Mouse (Mus musculus): Measurements from ENCODE around the gene Prr23a1.
"Not testable (repeated sequence)": the region's sequence is repeated elsewhere in the genome, so short reads cannot be mapped to it uniquely, and the experiment has no call there.

The Prr23a1 gene

GRCm38 (mm10) chr9:98842117-98842516 lies at the start of gene Prr23a1:
Gene Prr23a1 (plus strand): TSS chr9:98842503.
- in situ Hi-C loops (cut with MboI, MseI) = loop anchor here (25.0 kb wide), 1 partner anchor 1120 kb away; no protein-coding TSS in a partner anchor

- in situ Hi-C loops (cut with MboI, MseI) = no loop called here
Measured at GRCm38 (mm10) chr9:98799021-98799420, 43.3 kb upstream of the Prr23a1 start.

- in situ Hi-C loops (cut with MboI, MseI) = no loop called here
Measured at GRCm38 (mm10) chr9:98803971-98804370, 38.3 kb upstream of the Prr23a1 start.

GRCm38 (mm10) chr9:98805511-98805910 lies 36.8 kb upstream of the Prr23a1 start:
- in situ Hi-C loops (cut with MboI, MseI) = no loop called here

GRCm38 (mm10) chr9:98805934-98806333 lies 36.4 kb upstream of the Prr23a1 start:
- in situ Hi-C loops (cut with MboI, MseI) = no loop called here

- in situ Hi-C loops (cut with MboI, MseI) = no loop called here
Measured at GRCm38 (mm10) chr9:98807631-98808030, 34.7 kb upstream of the Prr23a1 start.

- in situ Hi-C loops (cut with MboI, MseI) = not testable (repeated sequence)
Measured at GRCm38 (mm10) chr9:98809526-98809925, 32.8 kb upstream of the Prr23a1 start.

- in situ Hi-C loops (cut with MboI, MseI) = no loop called here
Measured at GRCm38 (mm10) chr9:98816066-98816465, 26.2 kb upstream of the Prr23a1 start.

- in situ Hi-C loops (cut with MboI, MseI) = no loop called here
Measured at GRCm38 (mm10) chr9:98817592-98817991, 24.7 kb upstream of the Prr23a1 start.

- in situ Hi-C loops (cut with MboI, MseI) = no loop called here
Measured at GRCm38 (mm10) chr9:98818971-98819370, 23.3 kb upstream of the Prr23a1 start.

GRCm38 (mm10) chr9:98819481-98819880 lies 22.8 kb upstream of the Prr23a1 start:
- in situ Hi-C loops (cut with MboI, MseI) = no loop called here

GRCm38 (mm10) chr9:98820461-98820860 lies 21.8 kb upstream of the Prr23a1 start:
- in situ Hi-C loops (cut with MboI, MseI) = no loop called here

GRCm38 (mm10) chr9:98821067-98821466 lies 21.2 kb upstream of the Prr23a1 start:
- in situ Hi-C loops (cut with MboI, MseI) = no loop called here

- in situ Hi-C loops (cut with MboI, MseI) = no loop called here
Measured at GRCm38 (mm10) chr9:98823805-98824204, 18.5 kb upstream of the Prr23a1 start.

- in situ Hi-C loops (cut with MboI, MseI) = loop anchor here (25.0 kb wide), 1 partner anchor 1133 kb away; no protein-coding TSS in a partner anchor
Measured at GRCm38 (mm10) chr9:98829508-98829907, 12.8 kb upstream of the Prr23a1 start.

- in situ Hi-C loops (cut with MboI, MseI) = loop anchor here (25.0 kb wide), 1 partner anchor 1125 kb away; no protein-coding TSS in a partner anchor
Measured at GRCm38 (mm10) chr9:98837537-98838074, 4.7 kb upstream of the Prr23a1 start.

GRCm38 (mm10) chr9:98856210-98856609 lies 13.9 kb downstream of the Prr23a1 start, which contains the start of gene Prr23a2:
Gene Prr23a2 (plus strand): TSS chr9:98856494.
- in situ Hi-C loops (cut with MboI, MseI) = no loop called here

- in situ Hi-C loops (cut with MboI, MseI) = no loop called here
Measured at GRCm38 (mm10) chr9:98863463-98863862, 21.2 kb downstream of the Prr23a1 start.

- in situ Hi-C loops (cut with MboI, MseI) = no loop called here
Measured at GRCm38 (mm10) chr9:98864571-98864970, 22.3 kb downstream of the Prr23a1 start, which contains the start of gene Prr23a3. Gene Prr23a3 (plus strand): TSS chr9:98864767.
